Mouse (Mus musculus) liver, embryonic 14.5 days (tissue): ENCODE data around the gene Carmil1.

Experiments used
- CTCF ChIP-seq: IDR thresholded peaks from 2 replicates; pipeline ENCODE4 v1.5.1; 2016; ENCODE audit warnings: antibody characterized with exemption, low read depth, control low read depth
- EP300 ChIP-seq: IDR thresholded peaks from 2 replicates; pipeline ENCODE4 v1.6.1; 2016; ENCODE audit warnings: antibody characterized with exemption, low read depth

GRCm38 (mm10) chr13:24316563-24316962 lies 36.0 kb upstream of the Carmil1 start:
- TF ChIP-seq CTCF: 0 out of 2 replicates have a peak, but pooled peaks have one; percentile 7
- no peak for TF ChIP-seq EP300
